Mouse (Mus musculus) stomach, postnatal 0 days (tissue): ENCODE measurements around the gene Myzap.

Source experiments
- CTCF ChIP-seq: IDR thresholded peaks from 2 replicates; pipeline ENCODE4 v1.5.1; 2016; ENCODE audit warnings: antibody characterized with exemption, low read depth, mild to moderate bottlenecking, moderate library complexity
- EP300 ChIP-seq: optimal IDR thresholded peaks from 2 replicates; pipeline ENCODE3; 2016; ENCODE audit warnings: antibody characterized with exemption

- TF ChIP-seq EP300 = no peak
- TF ChIP-seq CTCF = no peak
Observed at GRCm38 (mm10) chr9:71523901-71524300, 68.3 kb downstream of the Myzap start.
